Mouse (Mus musculus) intestine, embryonic 14.5 days (tissue): ENCODE data around the gene Slc35b2. TPM values are rescaled to one million over a fixed set of nuclear protein-coding genes. Genes with fewer than 3 reads are reported as not detected.

ENCODE experiments used
- ATAC-seq: fragments of 200-750 bp; cut with Nextera tagmentation; replicated peaks from 2 replicates; pipeline ENCODE4 v1.8.0; 2017; ENCODE audit warnings: low read depth, moderate number of reproducible peaks, moderate TSS enrichment, moderate library complexity; ENCODE audit not compliant: low FRiP score, low TSS enrichment
- DNase-seq: peaks from one replicate; pipeline ENCODE4 v3.0.0-alpha.2; 2018; ENCODE audit warnings: low spot score
- H3K27ac ChIP-seq: fragments of 300-500 bp; sonication (generic); 2 replicates; pipeline ENCODE4 v1.5.1; 2014; ENCODE audit warnings: low read depth, mild to moderate bottlenecking, control low read depth
- H3K27me3 ChIP-seq: fragments of 300-500 bp; sonication (generic); replicated peaks from 2 replicates; pipeline ENCODE4 v1.6.1; 2014; ENCODE audit warnings: low read length, control low read depth; ENCODE audit not compliant: control insufficient read depth, insufficient read depth
- H3K36me3 ChIP-seq: fragments of 300-500 bp; sonication (generic); 2 replicates; pipeline ENCODE4 v1.6.1; 2014; ENCODE audit warnings: low read length, control low read depth; ENCODE audit not compliant: control insufficient read depth, insufficient read depth
- H3K4me1 ChIP-seq: fragments of 300-500 bp; sonication (generic); replicated peaks from 2 replicates; pipeline ENCODE4 v1.6.1; 2014; ENCODE audit warnings: low read length, control low read depth, mixed read lengths; ENCODE audit not compliant: control insufficient read depth, insufficient read depth
- H3K4me2 ChIP-seq: fragments of 300-500 bp; sonication (generic); 2 replicates; pipeline ENCODE4 v1.6.1; 2014; ENCODE audit warnings: low read length
- H3K4me3 ChIP-seq: fragments of 300-500 bp; sonication (generic); 2 replicates; pipeline ENCODE4 v1.5.1; 2014; ENCODE audit warnings: low read depth, low read length, control low read depth, mixed read lengths
- H3K9ac ChIP-seq: fragments of 300-500 bp; sonication (generic); 2 replicates; pipeline ENCODE4 v1.6.1; 2014; ENCODE audit warnings: mild to moderate bottlenecking, low read length
- H3K9me3 ChIP-seq: fragments of 300-500 bp; sonication (generic); 2 replicates; pipeline ENCODE4 v1.6.1; 2016; ENCODE audit warnings: low read length, control low read depth; ENCODE audit not compliant: control insufficient read depth
- WGBS: fragments of 180-500 bp; shearing (Covaris S2); extraction: QIAGEN DNeasy Blood & Tissue Kit; methylation state at CpG from one replicate; pipeline ENCODE4 v1.1.7; 2014; 5-methylcytosine and 5-hydroxymethylcytosine counted together
- polyA plus RNA-seq: library from polyadenylated mRNA; unstranded; fragments of >200 nt; fragmentation: Nextera tagmentation; extraction: Ambion mirVana; gene quantifications from 2 replicates; pipeline ENCODE4 v1.2.1, GENCODE M21; 2014

The Slc35b2 gene
- polyA plus RNA-seq, 1 experiment from 2014 or later, result 136 TPM

GRCm38 (mm10) chr17:45573087-45573779 lies 9.6 kb downstream of the Slc35b2 start, which contains the start of gene Hsp90ab1:
TSS of gene Hsp90ab1 (minus strand) at chr17:45573271.
- peaks cover 20% of the 10 kb centered on the region for H3K4me1 ChIP-seq
- peak within 1 kb of the TSS; percentile 90 for H3K4me2 ChIP-seq
- DNase-seq, result peak; percentile 100
- peak within 1 kb of the TSS; percentile 98 for H3K27ac ChIP-seq
- WGBS, result under 1% methylated on average over 41 of the region's 41 CpGs
- H3K27me3 ChIP-seq, result no peaks in the 10 kb centered on the region
- peak within 1 kb of the TSS; percentile 100 for H3K9ac ChIP-seq
- peak within 1 kb of the TSS; percentile 98 for H3K4me3 ChIP-seq
- H3K9me3 ChIP-seq, result no peaks in the 10 kb centered on the region
- H3K36me3 ChIP-seq, result peaks cover 39% of the 10 kb centered on the region
- ATAC-seq, result peak; percentile 89

- WGBS, result 2% methylated on average over 18 of the region's 18 CpGs
- Histone ChIP-seq H3K4me1 (peaks cover 20% of the 10 kb centered on the region), H3K36me3 (peaks cover 33% of the 10 kb centered on the region), H3K27me3 (no peaks in the 10 kb centered on the region), H3K9me3 (no peaks in the 10 kb centered on the region), H3K9ac (peak overlapping the region; percentile 100), H3K4me3 (peak overlapping the region; percentile 98), H3K4me2 (peak overlapping the region; percentile 90), H3K27ac (peak overlapping the region; percentile 98)
- DNase-seq, result peak; percentile 99
- ATAC-seq, result peak; percentile 69
Observed at GRCm38 (mm10) chr17:45573780-45574123, 10.1 kb downstream of the Slc35b2 start.

GRCm38 (mm10) chr17:45574129-45574761 lies 10.6 kb downstream of the Slc35b2 start:
- Histone ChIP-seq H3K4me2 (peak overlapping the region; percentile 90), H3K27me3 (no peaks in the 10 kb centered on the region), H3K4me1 (peaks cover 20% of the 10 kb centered on the region), H3K4me3 (peak overlapping the region; percentile 98), H3K9ac (peak overlapping the region; percentile 100), H3K9me3 (no peaks in the 10 kb centered on the region), H3K36me3 (peaks cover 29% of the 10 kb centered on the region), H3K27ac (peak overlapping the region; percentile 98)
- no peak for DNase-seq
- peak; percentile 29 for ATAC-seq
- 5% methylated on average over 17 of the region's 17 CpGs for WGBS

GRCm38 (mm10) chr17:45575123-45575897 lies 11.6 kb downstream of the Slc35b2 start:
- WGBS, result 88% methylated on average over 8 of the region's 8 CpGs

GRCm38 (mm10) chr17:45578242-45578641 lies 14.6 kb downstream of the Slc35b2 start:
- Histone ChIP-seq H3K9ac (no peak overlapping the region), H3K27me3 (no peaks in the 10 kb centered on the region), H3K4me2 (no peak overlapping the region), H3K9me3 (no peaks in the 10 kb centered on the region), H3K36me3 (no peaks in the 10 kb centered on the region), H3K4me3 (no peak overlapping the region), H3K4me1 (peaks cover 23% of the 10 kb centered on the region), H3K27ac (peak overlapping the region; percentile 11; the same call in 1 of the 2 replicates)
- DNase-seq (no peak), ATAC-seq (no peak)
- WGBS, result 70% methylated on average over 5 of the region's 5 CpGs

More at GRCm38 (mm10) chr17:45575123-45575897, 11.6 kb downstream of the Slc35b2 start:
- peak overlapping the region; percentile 98 for H3K27ac ChIP-seq
- no peaks in the 10 kb centered on the region for H3K9me3 ChIP-seq
- no peaks in the 10 kb centered on the region for H3K27me3 ChIP-seq
- no peak overlapping the region; the same call in 1 of the 2 replicates for H3K9ac ChIP-seq
- peaks cover 18% of the 10 kb centered on the region for H3K36me3 ChIP-seq
- DNase-seq, result no peak
- peak overlapping the region; percentile 90; the same call in 1 of the 2 replicates for H3K4me2 ChIP-seq
- peaks cover 20% of the 10 kb centered on the region for H3K4me1 ChIP-seq
- no peak for ATAC-seq
- H3K4me3 ChIP-seq, result no peak overlapping the region

- Histone ChIP-seq H3K4me1 (peaks cover 28% of the 10 kb centered on the region), H3K9ac (no peak overlapping the region), H3K9me3 (no peaks in the 10 kb centered on the region), H3K4me2 (no peak overlapping the region), H3K27me3 (no peaks in the 10 kb centered on the region), H3K4me3 (no peak overlapping the region), H3K36me3 (no peaks in the 10 kb centered on the region), H3K27ac (no peak overlapping the region)
- ATAC-seq (no peak), DNase-seq (no peak)
- WGBS, result 81% methylated on average over 7 of the region's 7 CpGs
Observed at GRCm38 (mm10) chr17:45578843-45579242, 15.2 kb downstream of the Slc35b2 start.

- WGBS, result 82% methylated on average over 4 of the region's 4 CpGs
- Histone ChIP-seq H3K4me2 (no peak overlapping the region), H3K36me3 (no peaks in the 10 kb centered on the region), H3K4me1 (peaks cover 32% of the 10 kb centered on the region), H3K27me3 (no peaks in the 10 kb centered on the region), H3K9me3 (no peaks in the 10 kb centered on the region), H3K27ac (no peak overlapping the region), H3K9ac (no peak overlapping the region), H3K4me3 (no peak overlapping the region)
- no peak for DNase-seq
- ATAC-seq, result no peak
Observed at GRCm38 (mm10) chr17:45579554-45579953, 15.9 kb downstream of the Slc35b2 start.

- Histone ChIP-seq H3K4me2 (peak overlapping the region; percentile 3; the same call in 1 of the 2 replicates), H3K9ac (no peak overlapping the region), H3K27ac (0 out of 2 replicates have a peak overlapping the region, but pooled peaks have one; percentile 43), H3K9me3 (no peaks in the 10 kb centered on the region), H3K4me3 (no peak overlapping the region), H3K36me3 (peaks cover under 1% of the 10 kb centered on the region; the same call in 1 of the 2 replicates), H3K4me1 (peaks cover 41% of the 10 kb centered on the region), H3K27me3 (no peaks in the 10 kb centered on the region)
- ATAC-seq (no peak), DNase-seq (no peak)
- WGBS, result 30% methylated on average over 12 of the region's 12 CpGs
Observed at GRCm38 (mm10) chr17:45580958-45581477, 17.3 kb downstream of the Slc35b2 start.
